Mouse (Mus musculus) heart, postnatal 10 days (tissue): ENCODE results near the gene Hipk3. TPM values are rescaled to one million over a fixed set of nuclear protein-coding genes. Genes with fewer than 3 reads are reported as not detected.

Experiments
- DNase-seq, 2 experiments: peaks; one replicate each; pipeline ENCODE4 v3.0.0; 2021
- intact Hi-C: fragments of 180-260 bp; cut with DNase I; formaldehyde crosslinking; loops from one replicate; pipeline ENCODE4 v1.15.1; 2025
- microRNA-seq, 2 experiments: library from miRNA; unstranded; fragments of <30 nt; microRNA quantifications; one replicate each; pipeline ENCODE4 v1.2.0; 2022
- total RNA-seq, 2 experiments: library from RNA; stranded (reverse); gene quantifications; 2 replicates each; pipeline ENCODE4 v1.2.3; 2021

Gene Hipk3
- total RNA-seq, 2 experiments from 2014 or later, result 194 to 211 TPM

DNA sequence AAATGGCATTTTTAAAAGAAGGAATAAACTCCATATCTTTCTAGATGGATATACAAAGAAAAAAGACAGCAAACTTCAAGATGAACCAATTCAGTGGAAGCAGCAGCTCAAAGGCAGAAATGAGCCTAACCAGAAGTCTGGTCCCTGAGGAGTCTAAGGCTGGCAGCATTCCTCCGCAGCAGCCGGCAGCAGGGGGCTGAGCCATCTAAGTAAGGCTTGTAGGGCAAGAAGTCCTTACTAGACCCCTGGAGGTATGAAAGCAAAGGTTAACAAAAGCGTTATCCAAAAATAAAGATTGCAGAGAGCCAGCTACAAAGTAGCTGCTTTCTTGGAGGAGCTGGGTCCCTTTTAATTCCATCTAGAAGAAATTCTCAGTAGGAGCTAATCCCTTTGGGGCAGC, 115.5 kb downstream of the Hipk3 start:
- intact Hi-C loops, result no loop called here

DNA sequence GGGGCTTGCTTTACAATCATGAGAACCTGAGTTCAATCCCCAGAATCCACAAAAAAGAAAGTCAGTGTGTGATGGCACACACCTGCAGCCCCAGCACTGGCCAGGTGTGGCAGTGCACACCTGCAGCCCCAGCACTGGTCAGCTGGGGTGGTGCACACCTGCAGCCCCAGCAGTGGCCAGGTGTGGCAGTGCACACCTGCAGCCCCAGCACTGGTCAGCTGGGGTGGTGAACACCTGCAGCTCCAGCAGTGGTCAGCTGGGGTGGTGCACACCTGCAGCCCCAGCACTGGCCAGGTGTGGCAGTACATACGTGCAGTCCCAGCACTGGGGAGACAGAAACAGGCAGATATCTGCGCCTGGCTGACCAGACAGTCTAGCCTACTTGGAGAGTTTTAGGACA, 116.3 kb downstream of the Hipk3 start:
- intact Hi-C loops, result no loop called here
- no peak for DNase-seq

More for the DNA sequence above, 115.5 kb downstream of the Hipk3 start:
- DNase-seq, result peak in 1 of 2 experiments; percentile 3

Small RNA genes lying within 50 kb of the gene (microRNA-seq; reads per million reads assigned to microRNA genes)
- gene Mir1902, result 0 to 0.47 reads per million in 2 experiments

Other genes starting within 250 kb of the Hipk3 start
- under 1 TPM; 0.12 to 0.24 TPM for gene D430041D05Rik, start 83.4 kb downstream of the Hipk3 start, total RNA-seq
- gene Cstf3, start 96.1 kb upstream of the Hipk3 start, total RNA-seq, result 10 to 100 TPM; 21.2 to 23.5 TPM
- gene Tcp11l1, start 217.7 kb upstream of the Hipk3 start, total RNA-seq, result 1 to 10 TPM; 6.2 to 8.5 TPM
- not detected for gene Pin1rt1, start 221.9 kb upstream of the Hipk3 start, total RNA-seq
- gene Depdc7, start 248.4 kb upstream of the Hipk3 start, total RNA-seq, result 1 to 10 TPM in 1 of 2 experiments, under 1 TPM in 1; 0.89 to 1.5 TPM